Mouse (Mus musculus): ENCODE measurements around the gene Abcc6. TPM values are rescaled to one million over a fixed set of nuclear protein-coding genes. Genes with fewer than 3 reads are reported as not detected.

Gene Abcc6
- total RNA-seq (2014; rRNA removed) (0.54 and 0.62 TPM in 2 replicates), polyA plus RNA-seq (2015; fragmentation: Nextera tagmentation; extraction: Ambion mirVana) (0.11 and 0.34 TPM in 2 replicates)

GRCm38 (mm10) chr7:46030145-46030488, at the start of gene Abcc6:
Abcc6 (minus strand) TSS chr7:46030302.
- Histone ChIP-seq H3K27ac (ENCODE audit: low read depth, low read length) (no peak within 1 kb of the TSS), H3K36me3 (ENCODE audit: insufficient read depth) (no peaks in the 10 kb centered on the region), H3K9me3 (ENCODE audit: low read length) (no peaks in the 10 kb centered on the region), H3K4me2 (ENCODE audit: low read depth) (no peak within 1 kb of the TSS), H3K27me3 (ENCODE audit: insufficient read depth, low read length) (no peaks in the 10 kb centered on the region), H3K9ac (no peak within 1 kb of the TSS), H3K4me1 (ENCODE audit: insufficient read depth) (peaks cover 13% of the 10 kb centered on the region), H3K4me3 (ENCODE audit: low read depth, low read length) (no peak within 1 kb of the TSS)
- no peak for DNase-seq
- TF ChIP-seq CTCF (IDR thresholded peaks at IDR 0.05; ENCODE audit: low read depth) = no peak
- WGBS = 9% methylated on average over 11 of the region's 11 CpGs
- no peak for ATAC-seq

- Histone ChIP-seq H3K27me3 (ENCODE audit: insufficient read depth, low read length) (no peaks in the 10 kb centered on the region), H3K4me2 (ENCODE audit: low read depth) (no peak overlapping the region), H3K4me1 (ENCODE audit: insufficient read depth) (no peaks in the 10 kb centered on the region), H3K27ac (ENCODE audit: low read depth, low read length) (no peak overlapping the region), H3K9me3 (ENCODE audit: low read length) (no peaks in the 10 kb centered on the region), H3K36me3 (ENCODE audit: insufficient read depth) (peaks cover 82% of the 10 kb centered on the region), H3K4me3 (ENCODE audit: low read depth, low read length) (no peak overlapping the region), H3K9ac (no peak overlapping the region)
- peak; percentile 22; the same call in 1 of the 2 replicates for TF ChIP-seq CTCF (IDR thresholded peaks at IDR 0.05; ENCODE audit: low read depth)
- WGBS = 41% methylated on average over 12 of the region's 12 CpGs
- ATAC-seq = peak; percentile 77
- DNase-seq = peak; percentile 48
Measured at GRCm38 (mm10) chr7:46077675-46078074, 47.6 kb upstream of the Abcc6 start.

- no peak for ATAC-seq
- no peak for TF ChIP-seq CTCF (IDR thresholded peaks at IDR 0.05; ENCODE audit: low read depth)
- Histone ChIP-seq H3K27ac (ENCODE audit: low read depth, low read length) (no peak overlapping the region), H3K9me3 (ENCODE audit: low read length) (no peaks in the 10 kb centered on the region), H3K4me3 (ENCODE audit: low read depth, low read length) (no peak overlapping the region), H3K36me3 (ENCODE audit: insufficient read depth) (peaks cover 83% of the 10 kb centered on the region), H3K27me3 (ENCODE audit: insufficient read depth, low read length) (no peaks in the 10 kb centered on the region), H3K4me2 (ENCODE audit: low read depth) (no peak overlapping the region), H3K9ac (no peak overlapping the region), H3K4me1 (ENCODE audit: insufficient read depth) (no peaks in the 10 kb centered on the region)
- WGBS = 82% methylated on average over 7 of the region's 7 CpGs
- no peak for DNase-seq
Measured at GRCm38 (mm10) chr7:46076844-46077243, 46.7 kb upstream of the Abcc6 start.

- Histone ChIP-seq H3K9ac (no peak overlapping the region), H3K4me3 (ENCODE audit: low read depth, low read length) (no peak overlapping the region), H3K4me1 (ENCODE audit: insufficient read depth) (no peaks in the 10 kb centered on the region), H3K9me3 (ENCODE audit: low read length) (no peaks in the 10 kb centered on the region), H3K4me2 (ENCODE audit: low read depth) (no peak overlapping the region), H3K36me3 (ENCODE audit: insufficient read depth) (peaks cover 92% of the 10 kb centered on the region), H3K27ac (ENCODE audit: low read depth, low read length) (no peak overlapping the region), H3K27me3 (ENCODE audit: insufficient read depth, low read length) (no peaks in the 10 kb centered on the region)
- no peak for TF ChIP-seq CTCF (IDR thresholded peaks at IDR 0.05; ENCODE audit: low read depth)
- DNase-seq (no peak), ATAC-seq (no peak)
- 95% methylated on average over 8 of the region's 8 CpGs for WGBS
Measured at GRCm38 (mm10) chr7:46068831-46069230, 38.7 kb upstream of the Abcc6 start.

- no peaks in the 10 kb centered on the region for H3K4me1 ChIP-seq (ENCODE audit: insufficient read depth)
- no peak for ATAC-seq
- TF ChIP-seq CTCF (IDR thresholded peaks at IDR 0.05; ENCODE audit: low read depth) = no peak
- DNase-seq = no peak
- H3K27ac ChIP-seq (ENCODE audit: low read depth, low read length) = no peak overlapping the region
- H3K9me3 ChIP-seq (ENCODE audit: low read length) = no peaks in the 10 kb centered on the region
- 95% methylated on average over 6 of the region's 6 CpGs for WGBS
- H3K9ac ChIP-seq = no peak overlapping the region
- H3K4me3 ChIP-seq (ENCODE audit: low read depth, low read length) = no peak overlapping the region
- H3K4me2 ChIP-seq (ENCODE audit: low read depth) = no peak overlapping the region
- H3K36me3 ChIP-seq (ENCODE audit: insufficient read depth) = peaks cover 88% of the 10 kb centered on the region
- H3K27me3 ChIP-seq (ENCODE audit: insufficient read depth, low read length) = no peaks in the 10 kb centered on the region
Measured at GRCm38 (mm10) chr7:46063296-46063695, 33.2 kb upstream of the Abcc6 start.

GRCm38 (mm10) chr7:46061614-46062013, 31.5 kb upstream of the Abcc6 start:
- Histone ChIP-seq H3K27ac (ENCODE audit: low read depth, low read length) (no peak overlapping the region), H3K9me3 (ENCODE audit: low read length) (no peaks in the 10 kb centered on the region), H3K36me3 (ENCODE audit: insufficient read depth) (peaks cover 88% of the 10 kb centered on the region), H3K27me3 (ENCODE audit: insufficient read depth, low read length) (no peaks in the 10 kb centered on the region), H3K4me2 (ENCODE audit: low read depth) (no peak overlapping the region), H3K4me3 (ENCODE audit: low read depth, low read length) (no peak overlapping the region), H3K9ac (no peak overlapping the region), H3K4me1 (ENCODE audit: insufficient read depth) (no peaks in the 10 kb centered on the region)
- no peak for ATAC-seq
- 96% methylated on average over 16 of the region's 16 CpGs for WGBS
- TF ChIP-seq CTCF (IDR thresholded peaks at IDR 0.05; ENCODE audit: low read depth) = no peak
- DNase-seq = no peak

- no peak overlapping the region for H3K27ac ChIP-seq (ENCODE audit: low read depth, low read length)
- H3K27me3 ChIP-seq (ENCODE audit: insufficient read depth, low read length) = no peaks in the 10 kb centered on the region
- 96% methylated on average over 8 of the region's 8 CpGs for WGBS
- no peak overlapping the region for H3K4me2 ChIP-seq (ENCODE audit: low read depth)
- no peaks in the 10 kb centered on the region for H3K4me1 ChIP-seq (ENCODE audit: insufficient read depth)
- no peak overlapping the region for H3K4me3 ChIP-seq (ENCODE audit: low read depth, low read length)
- ATAC-seq = no peak
- no peak for TF ChIP-seq CTCF (IDR thresholded peaks at IDR 0.05; ENCODE audit: low read depth)
- DNase-seq = no peak
- H3K36me3 ChIP-seq (ENCODE audit: insufficient read depth) = peaks cover 87% of the 10 kb centered on the region
- H3K9ac ChIP-seq = no peak overlapping the region
- no peaks in the 10 kb centered on the region for H3K9me3 ChIP-seq (ENCODE audit: low read length)
Measured at GRCm38 (mm10) chr7:46060688-46061087, 30.6 kb upstream of the Abcc6 start.

GRCm38 (mm10) chr7:46058882-46059281, 28.8 kb upstream of the Abcc6 start:
- no peak for ATAC-seq
- TF ChIP-seq CTCF (IDR thresholded peaks at IDR 0.05; ENCODE audit: low read depth) = no peak
- WGBS = 92% methylated on average over 11 of the region's 11 CpGs
- Histone ChIP-seq H3K27ac (ENCODE audit: low read depth, low read length) (no peak overlapping the region), H3K4me3 (ENCODE audit: low read depth, low read length) (no peak overlapping the region), H3K4me2 (ENCODE audit: low read depth) (no peak overlapping the region), H3K9ac (no peak overlapping the region), H3K9me3 (ENCODE audit: low read length) (no peaks in the 10 kb centered on the region), H3K27me3 (ENCODE audit: insufficient read depth, low read length) (no peaks in the 10 kb centered on the region), H3K4me1 (ENCODE audit: insufficient read depth) (no peaks in the 10 kb centered on the region), H3K36me3 (ENCODE audit: insufficient read depth) (peaks cover 92% of the 10 kb centered on the region)
- DNase-seq = no peak
